Mouse (Mus musculus): ENCODE data around the gene Dlgap1.

The Dlgap1 gene

DNA sequence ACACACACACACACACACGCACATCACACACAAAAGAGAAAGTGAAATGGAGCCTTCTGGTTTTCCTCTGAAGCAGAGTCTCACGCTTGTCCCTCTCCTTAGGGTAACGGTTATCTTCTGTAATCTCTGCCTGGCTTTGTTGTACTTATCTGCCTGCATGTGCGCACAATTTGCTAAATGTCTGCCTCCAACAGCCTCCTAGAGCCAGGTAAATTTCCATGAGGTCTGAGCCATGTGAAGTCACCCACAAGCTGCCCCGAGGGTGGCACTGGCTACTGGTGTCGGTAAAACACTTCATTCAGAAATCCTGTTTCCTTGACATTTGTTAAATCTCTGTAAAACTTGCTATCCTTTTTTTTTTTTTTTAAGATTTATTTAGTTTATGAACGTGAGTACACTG is 869.2 kb downstream of the Dlgap1 start:
- Histone ChIP-seq H3K27me3 (ENCODE audit: insufficient read depth, low read length) (no peaks in the 10 kb centered on the region), H3K9me3 (ENCODE audit: low read length) (no peaks in the 10 kb centered on the region), H3K4me1 (replicated peaks; ENCODE audit: low read depth, low read length) (peaks cover 79% of the 10 kb centered on the region), H3K36me3 (ENCODE audit: insufficient read depth, low read length) (peaks cover 60% of the 10 kb centered on the region), H3K4me3 (replicated peaks; ENCODE audit: low read length) (no peak overlapping the region)
- no peak for TF ChIP-seq CTCF (conservative IDR thresholded peaks at IDR 0.05; ENCODE audit: low read length)
- no peak for TF ChIP-seq POU5F1 (IDR thresholded peaks at IDR 0.05; ENCODE audit: borderline replicate concordance, low read length)
- no peak for TF ChIP-seq NANOG (IDR thresholded peaks at IDR 0.05; ENCODE audit: borderline replicate concordance, low read length)

DNA sequence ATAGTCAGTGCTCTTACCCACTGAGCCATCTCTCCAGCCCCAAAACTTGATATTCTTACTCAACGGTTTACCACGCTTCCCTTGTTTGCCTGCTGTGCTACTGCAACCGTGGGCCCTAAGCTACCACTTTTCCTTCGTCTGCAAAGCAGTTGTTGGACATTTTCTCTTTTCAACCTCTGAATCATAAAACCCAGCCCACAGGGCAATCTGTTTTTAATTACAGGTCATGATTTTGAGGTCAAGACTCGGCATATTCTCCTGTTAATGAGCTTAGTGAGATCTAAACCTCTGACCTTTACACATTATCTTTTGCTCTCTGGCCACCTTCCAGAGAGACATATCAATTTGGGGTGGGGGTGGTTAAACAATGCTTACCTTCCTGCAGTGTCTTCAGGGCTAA is 869.7 kb downstream of the Dlgap1 start:
- Histone ChIP-seq H3K9me3 (ENCODE audit: low read length) (no peaks in the 10 kb centered on the region), H3K4me1 (replicated peaks; ENCODE audit: low read depth, low read length) (peaks cover 79% of the 10 kb centered on the region), H3K36me3 (ENCODE audit: insufficient read depth, low read length) (peaks cover 60% of the 10 kb centered on the region), H3K4me3 (replicated peaks; ENCODE audit: low read length) (no peak overlapping the region), H3K27me3 (ENCODE audit: insufficient read depth, low read length) (no peaks in the 10 kb centered on the region)
- TF ChIP-seq CTCF (conservative IDR thresholded peaks at IDR 0.05; ENCODE audit: low read length) (no peak), NANOG (IDR thresholded peaks at IDR 0.05; ENCODE audit: borderline replicate concordance, low read length) (no peak), POU5F1 (IDR thresholded peaks at IDR 0.05; ENCODE audit: borderline replicate concordance, low read length) (no peak)

DNA sequence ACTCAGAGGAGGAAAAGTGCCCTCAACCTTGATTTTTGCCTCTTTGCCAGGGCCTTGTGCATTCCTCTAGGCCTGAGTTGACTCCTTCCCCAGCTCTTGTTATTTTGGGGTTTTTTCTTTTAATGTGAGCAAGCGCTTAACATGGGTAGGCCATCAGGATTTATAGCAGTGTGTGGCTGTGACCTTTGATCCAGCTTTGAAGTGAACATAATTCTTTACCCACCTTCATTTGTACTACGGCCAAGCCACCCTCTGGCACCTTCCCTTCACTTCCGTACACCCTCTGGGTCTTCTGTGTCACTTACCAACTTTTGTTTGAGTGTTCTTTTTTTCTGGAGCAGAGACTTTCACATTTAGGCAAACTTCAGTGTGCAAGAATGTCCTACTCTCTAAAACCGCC is 874.4 kb downstream of the Dlgap1 start:
- no peaks in the 10 kb centered on the region for H3K27me3 ChIP-seq (ENCODE audit: insufficient read depth, low read length)
- 0 out of 2 replicates have a peak overlapping the region, but pooled peaks have one; percentile 13 for H3K4me3 ChIP-seq (replicated peaks; ENCODE audit: low read length)
- H3K36me3 ChIP-seq (ENCODE audit: insufficient read depth, low read length), result peaks cover 90% of the 10 kb centered on the region
- no peaks in the 10 kb centered on the region for H3K9me3 ChIP-seq (ENCODE audit: low read length)
- H3K4me1 ChIP-seq (replicated peaks; ENCODE audit: low read depth, low read length), result peaks cover 94% of the 10 kb centered on the region
- TF ChIP-seq NANOG (IDR thresholded peaks at IDR 0.05; ENCODE audit: borderline replicate concordance, low read length) (no peak), POU5F1 (IDR thresholded peaks at IDR 0.05; ENCODE audit: borderline replicate concordance, low read length) (no peak), CTCF (conservative IDR thresholded peaks at IDR 0.05; ENCODE audit: low read length) (no peak)

DNA sequence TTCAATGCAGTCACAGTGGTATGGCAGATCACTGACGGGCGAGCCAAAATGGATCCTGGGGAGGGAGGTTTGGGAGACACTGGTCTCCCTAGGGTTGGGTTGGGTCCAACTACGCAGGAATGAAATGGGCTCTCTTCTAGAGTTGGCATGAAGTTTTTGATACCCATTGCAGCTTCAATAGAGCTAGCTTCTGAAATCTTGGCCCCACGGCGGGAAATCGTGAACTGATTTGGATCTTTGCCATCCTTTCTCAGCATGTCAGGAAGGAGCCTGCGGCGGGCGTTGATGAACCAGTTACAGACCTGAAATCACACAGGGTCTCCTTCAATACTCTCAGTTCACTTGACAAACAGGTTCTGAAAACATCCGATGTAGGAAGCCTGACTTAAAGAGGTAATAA is 876.1 kb downstream of the Dlgap1 start:
- Histone ChIP-seq H3K4me3 (replicated peaks; ENCODE audit: low read length) (peak overlapping the region; percentile 95), H3K4me1 (replicated peaks; ENCODE audit: low read depth, low read length) (peaks cover 78% of the 10 kb centered on the region), H3K9me3 (ENCODE audit: low read length) (no peaks in the 10 kb centered on the region), H3K27me3 (ENCODE audit: insufficient read depth, low read length) (no peaks in the 10 kb centered on the region), H3K36me3 (ENCODE audit: insufficient read depth, low read length) (peaks cover 87% of the 10 kb centered on the region)
- TF ChIP-seq NANOG (IDR thresholded peaks at IDR 0.05; ENCODE audit: borderline replicate concordance, low read length) (no peak), CTCF (conservative IDR thresholded peaks at IDR 0.05; ENCODE audit: low read length) (no peak), POU5F1 (IDR thresholded peaks at IDR 0.05; ENCODE audit: borderline replicate concordance, low read length) (no peak)

DNA sequence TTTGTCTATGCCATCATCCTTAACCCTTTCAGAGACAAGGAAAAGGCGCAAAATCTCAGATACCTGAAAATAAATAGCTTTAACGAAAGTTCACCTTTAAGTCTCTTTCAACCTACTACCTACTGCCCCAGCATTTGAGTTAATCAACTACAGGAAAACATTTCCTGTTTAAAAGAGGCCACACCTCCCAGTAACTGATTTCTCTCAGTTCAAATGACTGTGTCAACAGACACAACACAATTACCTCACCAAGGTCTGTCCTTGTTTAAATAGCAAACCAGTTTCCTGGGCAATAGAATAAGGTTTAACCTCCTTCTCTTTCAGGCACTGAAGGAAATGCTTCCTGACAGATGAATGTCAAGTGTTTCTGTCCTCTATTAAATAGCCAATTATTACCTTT is 876.7 kb downstream of the Dlgap1 start:
- Histone ChIP-seq H3K36me3 (ENCODE audit: insufficient read depth, low read length) (peaks cover 81% of the 10 kb centered on the region), H3K9me3 (ENCODE audit: low read length) (no peaks in the 10 kb centered on the region), H3K4me3 (replicated peaks; ENCODE audit: low read length) (peak overlapping the region; percentile 95), H3K4me1 (replicated peaks; ENCODE audit: low read depth, low read length) (peaks cover 72% of the 10 kb centered on the region), H3K27me3 (ENCODE audit: insufficient read depth, low read length) (no peaks in the 10 kb centered on the region)
- TF ChIP-seq CTCF (conservative IDR thresholded peaks at IDR 0.05; ENCODE audit: low read length), result no peak

DNA sequence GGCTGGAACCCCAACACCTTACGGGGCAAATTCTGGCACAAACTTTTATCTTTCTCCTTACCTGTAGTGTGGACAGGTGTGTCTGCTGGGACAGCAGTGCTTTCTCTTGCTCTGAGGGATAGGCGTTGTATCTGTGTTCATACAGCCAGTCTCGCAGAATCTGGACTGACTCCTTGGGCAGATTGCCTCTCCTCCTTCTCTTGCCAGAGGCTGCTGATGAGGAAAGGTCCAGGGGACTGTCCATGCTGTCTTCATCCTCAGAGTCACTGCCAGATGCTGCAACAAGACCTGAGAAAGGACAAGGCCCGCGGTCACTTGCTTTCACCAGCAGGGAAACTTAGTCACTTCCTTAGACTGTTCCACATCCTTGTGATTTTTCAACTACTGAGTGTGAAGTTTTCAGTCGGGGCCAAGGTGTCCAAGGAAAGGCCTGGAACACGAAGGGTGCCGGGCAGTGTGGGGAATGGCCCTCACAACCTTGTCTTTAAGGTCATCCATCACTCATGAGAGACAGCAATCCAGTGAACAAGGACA is 877.3 kb downstream of the Dlgap1 start:
- peak overlapping the region; percentile 95 for H3K4me3 ChIP-seq (replicated peaks; ENCODE audit: low read length)
- peaks cover 78% of the 10 kb centered on the region for H3K36me3 ChIP-seq (ENCODE audit: insufficient read depth, low read length)
- no peaks in the 10 kb centered on the region for H3K9me3 ChIP-seq (ENCODE audit: low read length)
- no peaks in the 10 kb centered on the region for H3K27me3 ChIP-seq (ENCODE audit: insufficient read depth, low read length)
- TF ChIP-seq NANOG (IDR thresholded peaks at IDR 0.05; ENCODE audit: borderline replicate concordance, low read length), result no peak
- TF ChIP-seq POU5F1 (IDR thresholded peaks at IDR 0.05; ENCODE audit: borderline replicate concordance, low read length), result no peak
- no peak for TF ChIP-seq CTCF (conservative IDR thresholded peaks at IDR 0.05; ENCODE audit: low read length)
- H3K4me1 ChIP-seq (replicated peaks; ENCODE audit: low read depth, low read length), result peaks cover 68% of the 10 kb centered on the region

DNA sequence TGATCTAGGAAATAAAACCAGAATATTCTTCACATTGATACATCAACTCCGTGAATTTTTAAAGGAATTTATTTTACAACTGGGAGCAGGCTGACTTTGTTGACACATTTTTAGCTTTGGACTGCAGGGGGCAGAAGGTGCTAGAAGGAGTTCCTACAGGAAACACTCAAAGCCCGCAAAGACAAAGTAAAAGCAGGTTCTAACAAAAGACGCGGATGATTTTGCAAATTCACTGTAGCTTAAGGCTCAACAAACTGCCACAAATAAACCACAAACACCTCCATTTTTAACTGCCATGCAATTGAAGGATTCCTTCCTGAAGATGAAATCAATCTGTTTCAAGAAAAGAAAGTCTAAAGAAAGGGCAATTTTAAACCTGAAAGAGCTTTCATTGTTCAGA is 878.2 kb downstream of the Dlgap1 start:
- Histone ChIP-seq H3K4me3 (replicated peaks; ENCODE audit: low read length) (peak overlapping the region; percentile 95), H3K9me3 (ENCODE audit: low read length) (no peaks in the 10 kb centered on the region), H3K4me1 (replicated peaks; ENCODE audit: low read depth, low read length) (peaks cover 60% of the 10 kb centered on the region), H3K36me3 (ENCODE audit: insufficient read depth, low read length) (peaks cover 70% of the 10 kb centered on the region), H3K27me3 (ENCODE audit: insufficient read depth, low read length) (no peaks in the 10 kb centered on the region)
- TF ChIP-seq CTCF (conservative IDR thresholded peaks at IDR 0.05; ENCODE audit: low read length) (peak; percentile 33), NANOG (IDR thresholded peaks at IDR 0.05; ENCODE audit: borderline replicate concordance, low read length) (no peak), POU5F1 (IDR thresholded peaks at IDR 0.05; ENCODE audit: borderline replicate concordance, low read length) (no peak)

DNA sequence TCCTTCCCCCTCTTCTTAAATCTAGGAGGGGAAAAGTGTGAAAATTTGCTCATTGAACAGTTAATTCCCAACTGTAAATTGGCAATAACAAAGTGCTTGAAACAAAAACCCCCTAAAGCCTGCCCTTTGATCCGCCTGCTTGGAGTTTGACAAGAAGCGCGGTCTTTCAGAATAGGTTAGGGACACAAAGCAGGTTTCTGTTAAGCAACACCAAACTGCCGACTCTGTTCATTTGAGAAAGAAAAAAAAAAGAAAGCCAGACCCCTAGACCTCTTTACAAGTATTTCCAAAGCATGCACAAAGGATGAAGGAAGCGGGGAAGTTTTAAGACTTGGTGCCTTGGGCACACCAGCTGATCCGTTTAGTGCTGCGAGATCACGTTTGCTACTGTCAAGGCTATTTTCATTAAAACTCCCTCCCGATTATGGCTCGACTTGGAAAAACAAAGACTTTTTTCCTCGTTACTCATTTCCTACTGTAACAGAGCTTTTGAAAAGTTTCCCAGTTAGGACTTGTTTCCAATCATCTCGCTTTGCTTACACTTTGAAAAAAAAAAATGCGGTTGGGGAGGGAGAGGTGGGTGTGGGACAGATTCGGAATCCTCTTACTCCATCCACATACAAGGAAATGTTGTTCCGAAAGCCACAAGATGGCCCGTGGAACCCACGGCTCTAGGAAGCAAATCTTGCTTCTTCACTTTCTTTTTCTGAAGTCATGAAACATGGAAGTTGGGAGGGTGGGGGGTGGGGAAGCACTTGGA is 879.1 kb downstream of the Dlgap1 start:
- H3K4me1 ChIP-seq (replicated peaks; ENCODE audit: low read depth, low read length), result peaks cover 52% of the 10 kb centered on the region
- no peaks in the 10 kb centered on the region for H3K9me3 ChIP-seq (ENCODE audit: low read length)
- peak overlapping the region; percentile 95 for H3K4me3 ChIP-seq (replicated peaks; ENCODE audit: low read length)
- H3K36me3 ChIP-seq (ENCODE audit: insufficient read depth, low read length), result peaks cover 62% of the 10 kb centered on the region
- H3K27me3 ChIP-seq (ENCODE audit: insufficient read depth, low read length), result no peaks in the 10 kb centered on the region
- TF ChIP-seq NANOG (IDR thresholded peaks at IDR 0.05; ENCODE audit: borderline replicate concordance, low read length), result no peak
- TF ChIP-seq CTCF (conservative IDR thresholded peaks at IDR 0.05; ENCODE audit: low read length), result no peak
- no peak for TF ChIP-seq POU5F1 (IDR thresholded peaks at IDR 0.05; ENCODE audit: borderline replicate concordance, low read length)
